Comparison of ENCODE assay signal across 8 mouse cellular contexts in genomic region chrX:73458877-73459392, GRCm38 (mm10). TPM values are rescaled to one million over a fixed set of nuclear protein-coding genes. Genes with fewer than 3 reads are reported as not detected.
A peak's percentile ranks its signal among the peaks of the same experiment; 100 is the strongest.
DNase-seq lines count a peak whose midpoint lies in the region; ATAC-seq and TF ChIP-seq lines count a peak whose summit lies in the region.

Gene Haus7 (minus strand): TSS chrX:73459044.

- peak in 1 of 2 experiments; percentile 73; a peak in 3 of 4 replicates for TF ChIP-seq CTCF in CH12.LX (conservative IDR thresholded peaks at IDR 0.05 in 1 of 2, IDR thresholded peaks at IDR 0.05 in 1 of 2; ENCODE audit: low read depth in 2 of 2, low read length in 2 of 2)

- no peak within 1 kb of the TSS for H3K27ac ChIP-seq in CH12.LX (ENCODE audit: insufficient read depth, low read depth)
- no peak within 1 kb of the TSS for H3K27ac ChIP-seq in forebrain, embryonic 11.5 days (ENCODE audit: low read depth, low read length)
- 0 out of 2 replicates have a peak within 1 kb of the TSS, but pooled peaks have one; percentile 37 for H3K27ac ChIP-seq in heart, embryonic 16.5 days (ENCODE audit: low read length)
- H3K27ac ChIP-seq in liver, embryonic 15.5 days (replicated peaks): peak within 1 kb of the TSS; percentile 38; the same call in 1 of the 2 replicates
- no peak within 1 kb of the TSS for H3K27ac ChIP-seq in neural tube, embryonic 12.5 days

- H3K79me2 ChIP-seq in CH12.LX (replicated peaks; ENCODE audit: control insufficient read depth, extremely low read depth, insufficient read depth, poor library complexity, severe bottlenecking): no peaks in the 10 kb centered on the region

- H3K9me3 ChIP-seq in CH12.LX (replicated peaks; ENCODE audit: low read length): no peaks in the 10 kb centered on the region
- no peaks in the 10 kb centered on the region for H3K9me3 ChIP-seq in forebrain, embryonic 11.5 days (ENCODE audit: control insufficient read depth, low read length)
- H3K9me3 ChIP-seq in heart, embryonic 16.5 days (replicated peaks; ENCODE audit: control insufficient read depth, low read length): no peaks in the 10 kb centered on the region
- no peaks in the 10 kb centered on the region for H3K9me3 ChIP-seq in liver, embryonic 15.5 days (replicated peaks)
- H3K9me3 ChIP-seq in neural tube, embryonic 12.5 days: no peaks in the 10 kb centered on the region

- peak; percentile 92 for DNase-seq in CH12.LX (ENCODE audit: extremely low read depth)
- peak; percentile 80 for DNase-seq in c-Kit-positive CD71-positive TER-119-negative erythroid progenitor cells, embryonic 14.5 days (ENCODE audit: low read depth)
- DNase-seq in forebrain, embryonic 11.5 days (ENCODE audit: low spot score): peak; percentile 92
- peak; percentile 91 to 94 for DNase-seq in kidney, postnatal 36 days
- DNase-seq in telencephalon, adult 2 months (ENCODE audit: low read depth, low spot score): peak; percentile 91

- peak within 1 kb of the TSS; percentile 93 for H3K4me2 ChIP-seq in CH12.LX (ENCODE audit: insufficient read depth, low read depth, poor library complexity, severe bottlenecking)
- peak within 1 kb of the TSS; percentile 52 for H3K4me2 ChIP-seq in forebrain, embryonic 11.5 days (ENCODE audit: low read depth, low read length, severe bottlenecking)
- H3K4me2 ChIP-seq in heart, embryonic 16.5 days (ENCODE audit: low read depth, low read length): peak within 1 kb of the TSS; percentile 75
- peak within 1 kb of the TSS; percentile 69 for H3K4me2 ChIP-seq in liver, embryonic 15.5 days
- H3K4me2 ChIP-seq in neural tube, embryonic 12.5 days (replicated peaks): peak within 1 kb of the TSS; percentile 61

- dilution Hi-C loops in CH12.LX (cut with MboI; ENCODE audit: extremely low pct_ligation_motif_present, extremely low pct_unique_long_range_greater_than_20kb, low sequenced_read_pairs): no loop called here

- peak within 1 kb of the TSS; percentile 60 to 82 (median 65) for H3K4me3 ChIP-seq in CH12.LX (replicated peaks in 1 of 3; ENCODE audit: low read depth in 2 of 3, low read length in 2 of 3, poor library complexity in 1 of 3)
- H3K4me3 ChIP-seq in forebrain, embryonic 11.5 days (ENCODE audit: low read depth, low read length): peak within 1 kb of the TSS; percentile 52
- H3K4me3 ChIP-seq in heart, embryonic 16.5 days (ENCODE audit: low read length): peak within 1 kb of the TSS; percentile 51
- peak within 1 kb of the TSS; percentile 65 for H3K4me3 ChIP-seq in liver, embryonic 15.5 days (replicated peaks)
- H3K4me3 ChIP-seq in neural tube, embryonic 12.5 days: peak within 1 kb of the TSS; percentile 49

- H3K36me3 ChIP-seq in CH12.LX (replicated peaks in 1 of 2; ENCODE audit: control insufficient read depth in 1 of 2, insufficient read depth in 1 of 2, low read length in 1 of 2): peaks cover 0 to 4% of the 10 kb centered on the region in 2 experiments
- no peaks in the 10 kb centered on the region for H3K36me3 ChIP-seq in forebrain, embryonic 11.5 days (ENCODE audit: control insufficient read depth, insufficient read depth, low read length)
- H3K36me3 ChIP-seq in heart, embryonic 16.5 days (ENCODE audit: control insufficient read depth, insufficient read depth): no peaks in the 10 kb centered on the region
- 0 out of 2 replicates have a peak, but pooled peaks cover 1% of the 10 kb centered on the region for H3K36me3 ChIP-seq in liver, embryonic 15.5 days (replicated peaks)
- no peaks in the 10 kb centered on the region; the same call in 1 of the 2 replicates for H3K36me3 ChIP-seq in neural tube, embryonic 12.5 days

- no peaks in the 10 kb centered on the region for H3K27me3 ChIP-seq in CH12.LX (replicated peaks)
- no peaks in the 10 kb centered on the region for H3K27me3 ChIP-seq in forebrain, embryonic 11.5 days (ENCODE audit: control insufficient read depth, insufficient read depth, low read length)
- H3K27me3 ChIP-seq in heart, embryonic 16.5 days (ENCODE audit: control insufficient read depth, insufficient read depth, low read length): no peaks in the 10 kb centered on the region
- no peaks in the 10 kb centered on the region for H3K27me3 ChIP-seq in liver, embryonic 15.5 days
- H3K27me3 ChIP-seq in neural tube, embryonic 12.5 days (replicated peaks): no peaks in the 10 kb centered on the region

- peak; percentile 65 for TF ChIP-seq RAD21 in CH12.LX (IDR thresholded peaks at IDR 0.05; ENCODE audit: low read depth, low read length)

- H3K4me1 ChIP-seq in CH12.LX (ENCODE audit: control insufficient read depth in 1 of 2, insufficient read depth in 2 of 2): peaks cover 0 to 7% of the 10 kb centered on the region in 2 experiments; a peak in 2 of 4 replicates
- no peaks in the 10 kb centered on the region for H3K4me1 ChIP-seq in forebrain, embryonic 11.5 days (replicated peaks; ENCODE audit: control insufficient read depth, insufficient read depth, low read length)
- peaks cover 7% of the 10 kb centered on the region; the same call in 1 of the 2 replicates for H3K4me1 ChIP-seq in heart, embryonic 16.5 days (ENCODE audit: control insufficient read depth, insufficient read depth, low read length)
- H3K4me1 ChIP-seq in liver, embryonic 15.5 days (replicated peaks): peaks cover 10% of the 10 kb centered on the region
- no peaks in the 10 kb centered on the region for H3K4me1 ChIP-seq in neural tube, embryonic 12.5 days

- TF ChIP-seq POLR2A in CH12.LX (IDR thresholded peaks at IDR 0.05; ENCODE audit: low read depth, low read length): peak; percentile 57; the same call in 1 of the 2 replicates

- 25% methylated on average over 25 of the region's 26 CpGs for WGBS in forebrain, embryonic 11.5 days
- WGBS in heart, embryonic 16.5 days: 10% methylated on average over 26 of the region's 26 CpGs
- WGBS in liver, embryonic 15.5 days (ENCODE audit: insufficient replicate concordance): 18% methylated on average over 26 of the region's 26 CpGs
- WGBS in neural tube, embryonic 12.5 days: 16% methylated on average over 26 of the region's 26 CpGs

- peak; percentile 100 for ATAC-seq in forebrain, embryonic 11.5 days (replicated peaks; ENCODE audit: low FRiP score)
- peak; percentile 100 for ATAC-seq in heart, embryonic 16.5 days (replicated peaks; ENCODE audit: extremely low read depth, insufficient read depth, low FRiP score)
- peak; percentile 100 for ATAC-seq in liver, embryonic 15.5 days (ENCODE audit: insufficient read depth)
- ATAC-seq in neural tube, embryonic 12.5 days (ENCODE audit: low FRiP score, low read depth): peak; percentile 100

- TF ChIP-seq EP300 in CH12.LX (IDR thresholded peaks at IDR 0.05; ENCODE audit: low read length): no peak

- in situ Hi-C loops in CH12.LX (cut with MboI; ENCODE audit: low pct_ligation_motif_present, low pct_unique_long_range_greater_than_20kb, low sequenced_read_pairs): no loop called here

- peak within 1 kb of the TSS; percentile 65 for H3K9ac ChIP-seq in CH12.LX (ENCODE audit: insufficient read depth, low read depth)
- H3K9ac ChIP-seq in forebrain, embryonic 11.5 days (ENCODE audit: low read length): peak within 1 kb of the TSS; percentile 55
- peak within 1 kb of the TSS; percentile 72 for H3K9ac ChIP-seq in heart, embryonic 16.5 days (ENCODE audit: low read length)
- H3K9ac ChIP-seq in liver, embryonic 15.5 days: peak within 1 kb of the TSS; percentile 56
- H3K9ac ChIP-seq in neural tube, embryonic 12.5 days: peak within 1 kb of the TSS; percentile 35

TF ChIP-seq in CH12.LX, 34 proteins besides CTCF, POLR2A, EP300 and RAD21:
- TF ChIP-seq PAX5 (IDR thresholded peaks at IDR 0.05; ENCODE audit: low read length): no peak
- 0 out of 2 replicates have a peak, but pooled peaks have one; percentile 12 for TF ChIP-seq ELF1 (IDR thresholded peaks at IDR 0.05; ENCODE audit: low read depth, low read length)
- TF ChIP-seq MYC (IDR thresholded peaks at IDR 0.05; ENCODE audit: low read depth, low read length): no peak
- no peak for TF ChIP-seq POLR2AphosphoS2 (IDR thresholded peaks at IDR 0.05; ENCODE audit: low read depth, low read length)
- peak; percentile 58; the same call in 1 of the 2 replicates for TF ChIP-seq SIN3A (IDR thresholded peaks at IDR 0.05; ENCODE audit: low read length)
- peak; percentile 76 for TF ChIP-seq SMC3 (IDR thresholded peaks at IDR 0.05; ENCODE audit: low read depth, low read length)
- peak; percentile 50 for TF ChIP-seq NELFE (IDR thresholded peaks at IDR 0.05; ENCODE audit: low read depth, low read length)
- peak; percentile 69 for TF ChIP-seq NRF1 (IDR thresholded peaks at IDR 0.05; ENCODE audit: low read depth, low read length)
- TF ChIP-seq USF2 (conservative IDR thresholded peaks at IDR 0.05; ENCODE audit: low read depth, low read length): no peak
- TF ChIP-seq MXI1 (IDR thresholded peaks at IDR 0.05; ENCODE audit: low read depth, low read length): peak; percentile 38; the same call in 1 of the 2 replicates
- TF ChIP-seq CHD1 (IDR thresholded peaks at IDR 0.05; ENCODE audit: low read depth, low read length): no peak
- peak; percentile 57 for TF ChIP-seq CHD2 (IDR thresholded peaks at IDR 0.05; ENCODE audit: low read length)

RNA-seq across cellular contexts. Expression of gene Haus7, which starts in this region (rescaled TPM):
- total RNA-seq in CH12.LX (2012; rRNA removed) (32.9 and 41.3 TPM in 2 replicates), CH12.LX (2014; rRNA removed) (34.9 and 36.8 TPM in 2 replicates)
- 34.2 and 41.0 TPM in 2 replicates for polyA plus RNA-seq in CH12.LX (2012; ENCODE audit: insufficient read length, low read depth)
- 74.8 and 78.2 TPM in 2 replicates for polyA plus RNA-seq in forebrain, embryonic 11.5 days (2014; fragmentation: Nextera tagmentation; extraction: Ambion mirVana)
- polyA plus RNA-seq in heart, embryonic 16.5 days (2015; fragmentation: Nextera tagmentation; extraction: Ambion mirVana): 40.2 and 42.3 TPM in 2 replicates
- polyA plus RNA-seq in liver, embryonic 15.5 days (2015; fragmentation: Nextera tagmentation; extraction: Ambion mirVana): 41.6 and 42.1 TPM in 2 replicates
- 62.8 and 63.3 TPM in 2 replicates for polyA plus RNA-seq in neural tube, embryonic 12.5 days (2016; fragmentation: Nextera tagmentation; extraction: Ambion mirVana)

Comparison
In these comparisons a context has a peak if more than half of its experiments do, and no peak if none do; other contexts are left out.
1. H3K27ac ChIP-seq: peak in heart, embryonic 16.5 days (single experiment) and liver, embryonic 15.5 days (single experiment); none in CH12.LX (single experiment), forebrain, embryonic 11.5 days (single experiment) and neural tube, embryonic 12.5 days (single experiment).
2. Peak in every context shown above with its lines, with median percentiles within 50 percentile points of each other: DNase-seq, H3K4me2 ChIP-seq, H3K4me3 ChIP-seq, H3K9ac ChIP-seq and ATAC-seq.